Mouse (Mus musculus) limb, embryonic 12.5 days (tissue): ENCODE data around the gene Olfr732. TPM values are rescaled to one million over a fixed set of nuclear protein-coding genes. Genes with fewer than 3 reads are reported as not detected.

ENCODE experiments used
- ATAC-seq: fragments of 200-750 bp; cut with Nextera tagmentation; 2 replicates; pipeline ENCODE4 v1.8.0; 2017; ENCODE audit warnings: low read depth, moderate TSS enrichment; ENCODE audit not compliant: insufficient number of reproducible peaks, insufficient read depth, low FRiP score, low TSS enrichment
- H3K27ac ChIP-seq: fragments of 300-500 bp; sonication (generic); 2 replicates; pipeline ENCODE4 v1.5.1; 2016; ENCODE audit warnings: mild to moderate bottlenecking, moderate library complexity
- H3K27me3 ChIP-seq: fragments of 300-500 bp; sonication (generic); 2 replicates; pipeline ENCODE4 v1.6.1; 2016; ENCODE audit warnings: mild to moderate bottlenecking, moderate library complexity
- H3K36me3 ChIP-seq: fragments of 300-500 bp; sonication (generic); 2 replicates; pipeline ENCODE4 v1.6.1; 2016; ENCODE audit warnings: mild to moderate bottlenecking, moderate library complexity
- H3K4me1 ChIP-seq: fragments of 300-500 bp; sonication (generic); replicated peaks from 2 replicates; pipeline ENCODE4 v1.6.1; 2016
- H3K4me2 ChIP-seq: fragments of 300-500 bp; sonication (generic); 2 replicates; pipeline ENCODE4 v1.6.1; 2016; ENCODE audit warnings: mild to moderate bottlenecking, moderate library complexity
- H3K4me3 ChIP-seq: fragments of 300-500 bp; sonication (generic); replicated peaks from 2 replicates; pipeline ENCODE4 v1.5.1; 2016; ENCODE audit warnings: mild to moderate bottlenecking
- H3K9ac ChIP-seq: fragments of 300-500 bp; sonication (generic); replicated peaks from 2 replicates; pipeline ENCODE4 v1.6.1; 2016; ENCODE audit warnings: mild to moderate bottlenecking, moderate library complexity
- H3K9me3 ChIP-seq: fragments of 300-500 bp; sonication (generic); 2 replicates; pipeline ENCODE4 v1.6.1; 2016; ENCODE audit warnings: mild to moderate bottlenecking, moderate library complexity
- WGBS: fragments of 180-500 bp; shearing (Covaris S2); methylation state at CpG from one replicate; pipeline ENCODE4 v1.1.7; 2016; 5-methylcytosine and 5-hydroxymethylcytosine counted together
- polyA plus RNA-seq: library from polyadenylated mRNA; unstranded; fragments of >200 nt; fragmentation: Nextera tagmentation; extraction: Ambion mirVana; gene quantifications from 2 replicates; pipeline ENCODE4 v1.2.1, GENCODE M21; 2016

The Olfr732 gene
- polyA plus RNA-seq: not detected in 2 replicates

DNA sequence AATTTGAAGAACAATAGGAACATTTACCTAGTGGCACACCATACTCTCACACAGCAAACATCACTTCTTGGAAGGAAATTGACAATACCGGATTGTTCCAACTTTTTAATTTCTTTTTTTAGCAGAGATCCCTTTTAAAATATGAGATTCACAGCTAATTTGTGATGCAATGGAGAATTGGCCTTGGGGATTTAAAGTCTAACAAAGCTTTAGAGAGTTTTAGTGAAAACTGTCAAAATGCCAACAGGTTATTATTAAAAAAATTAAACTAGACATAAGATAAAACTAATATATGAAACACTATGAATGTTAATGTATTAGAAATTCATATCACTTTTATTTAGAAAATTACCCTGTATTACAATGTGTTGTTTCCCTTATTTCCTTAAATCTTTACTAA, at the start of gene Olfr732:
Gene Olfr732 (minus strand): TSS at position 101 of the 400 bp plus-strand sequence.
- Histone ChIP-seq H3K36me3 (no peaks in the 10 kb centered on the region), H3K4me1 (no peaks in the 10 kb centered on the region), H3K27ac (no peak within 1 kb of the TSS), H3K4me2 (no peak within 1 kb of the TSS), H3K4me3 (no peak within 1 kb of the TSS), H3K9me3 (no peaks in the 10 kb centered on the region), H3K9ac (no peak within 1 kb of the TSS), H3K27me3 (no peaks in the 10 kb centered on the region)
- 98% methylated on average over 1 of the region's 1 CpGs for WGBS
- ATAC-seq: no peak

DNA sequence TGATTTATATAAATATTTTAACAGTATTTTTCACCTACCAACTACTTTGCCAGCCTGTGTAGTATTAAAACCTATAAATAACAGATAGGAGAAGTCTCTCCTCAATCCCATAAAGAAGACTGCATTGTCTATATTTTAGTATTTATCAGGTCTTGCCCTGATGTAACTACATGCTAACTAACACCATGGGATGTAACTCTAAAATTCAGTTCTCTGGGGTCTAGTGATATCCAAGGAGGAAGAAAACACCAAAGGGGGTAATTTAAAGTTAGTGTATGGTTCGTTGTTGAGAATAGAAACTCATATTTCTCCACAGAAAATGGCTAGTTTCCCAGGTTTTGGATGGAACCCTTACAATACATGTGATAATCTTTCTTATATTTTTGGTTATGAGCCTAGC, 42.7 kb upstream of the Olfr732 start, which contains the start of gene Olfr734:
Gene Olfr734 (minus strand): TSS at position 101 of the 400 bp plus-strand sequence.
- WGBS: 72% methylated on average over 1 of the region's 1 CpGs
- Histone ChIP-seq H3K36me3 (no peaks in the 10 kb centered on the region), H3K4me1 (no peaks in the 10 kb centered on the region), H3K4me2 (no peak within 1 kb of the TSS), H3K9me3 (no peaks in the 10 kb centered on the region), H3K4me3 (no peak within 1 kb of the TSS), H3K9ac (no peak within 1 kb of the TSS), H3K27ac (no peak within 1 kb of the TSS), H3K27me3 (no peaks in the 10 kb centered on the region)
- ATAC-seq: no peak

DNA sequence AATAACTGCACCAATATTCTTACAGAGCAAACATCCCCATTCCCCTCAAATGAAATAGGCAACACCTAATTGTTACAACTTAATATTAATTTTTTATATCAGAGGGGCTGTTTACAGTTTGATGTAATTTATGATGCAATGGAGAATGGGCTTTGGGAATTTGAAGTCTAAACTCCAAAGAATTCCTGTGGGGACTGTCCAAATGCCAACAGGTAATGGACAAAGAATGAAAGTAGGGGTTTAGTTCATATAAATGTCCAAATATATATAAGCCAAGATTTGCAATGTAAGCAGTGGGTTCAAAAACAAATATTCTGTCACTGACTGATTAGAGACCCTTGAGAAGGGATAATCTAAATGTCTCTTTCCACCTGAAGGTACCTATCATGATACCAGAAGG, 17.4 kb upstream of the Olfr732 start, which contains the start of gene Olfr733:
Gene Olfr733 (minus strand): TSS at position 101 of the 400 bp plus-strand sequence.
- Histone ChIP-seq H3K4me1 (no peaks in the 10 kb centered on the region), H3K27ac (no peak within 1 kb of the TSS), H3K4me3 (no peak within 1 kb of the TSS), H3K27me3 (no peaks in the 10 kb centered on the region), H3K4me2 (no peak within 1 kb of the TSS), H3K9me3 (no peaks in the 10 kb centered on the region), H3K9ac (no peak within 1 kb of the TSS), H3K36me3 (no peaks in the 10 kb centered on the region)
- no peak for ATAC-seq

DNA sequence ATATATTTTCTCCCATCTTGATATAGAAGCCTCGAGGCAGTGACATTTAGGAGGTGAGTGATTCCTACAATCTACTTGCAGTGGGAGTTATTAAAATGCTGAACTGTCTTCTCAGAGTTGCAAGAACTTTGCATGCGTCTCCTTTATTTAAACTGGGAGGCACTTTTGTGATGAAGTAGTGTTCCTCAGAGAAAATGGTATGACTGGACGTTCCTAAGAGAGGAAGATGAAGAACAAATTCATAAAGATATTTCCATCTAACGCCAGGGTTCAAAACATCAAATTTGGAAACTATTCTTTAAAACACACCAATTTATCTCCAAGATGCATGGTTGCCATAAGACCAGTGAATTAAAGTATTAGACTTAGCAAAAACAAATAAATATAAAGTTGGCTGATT, 42.2 kb downstream of the Olfr732 start, which contains the start of gene Olfr731:
Gene Olfr731 (minus strand): TSS at position 101 of the 400 bp plus-strand sequence.
- Histone ChIP-seq H3K4me2 (no peak within 1 kb of the TSS), H3K9me3 (no peaks in the 10 kb centered on the region; the same call in 1 of the 2 replicates), H3K4me1 (no peaks in the 10 kb centered on the region), H3K9ac (no peak within 1 kb of the TSS), H3K36me3 (no peaks in the 10 kb centered on the region), H3K4me3 (no peak within 1 kb of the TSS), H3K27ac (no peak within 1 kb of the TSS), H3K27me3 (no peaks in the 10 kb centered on the region)
- 82% methylated on average over 4 of the region's 4 CpGs for WGBS
- ATAC-seq: no peak

Other genes with a start within 250 kb of the Olfr732 start
- not detected in 2 replicates for gene Olfr725, start 243.8 kb downstream of the Olfr732 start, polyA plus RNA-seq
- gene Olfr726, start 193.3 kb downstream of the Olfr732 start, polyA plus RNA-seq: not detected in 2 replicates
- not detected in 2 replicates for gene Olfr727, start 161.0 kb downstream of the Olfr732 start, polyA plus RNA-seq
- not detected in 2 replicates for gene Olfr728, start 141.5 kb downstream of the Olfr732 start, polyA plus RNA-seq
- not detected in 2 replicates for gene Olfr729, start 131.3 kb downstream of the Olfr732 start, polyA plus RNA-seq
- not detected in 2 replicates for gene Olfr730, start 96.0 kb downstream of the Olfr732 start, polyA plus RNA-seq
- gene Olfr731, start 42.3 kb downstream of the Olfr732 start, polyA plus RNA-seq: not detected in 2 replicates
- gene Olfr733, start 17.3 kb upstream of the Olfr732 start, polyA plus RNA-seq: not detected in 2 replicates
- not detected in 2 replicates for gene Olfr734, start 42.6 kb upstream of the Olfr732 start, polyA plus RNA-seq
- gene Olfr735, start 64.7 kb upstream of the Olfr732 start, polyA plus RNA-seq: not detected in 2 replicates
- gene Tlr11, start 73.7 kb upstream of the Olfr732 start, polyA plus RNA-seq: not detected in 2 replicates
- gene Olfr736, start 97.0 kb upstream of the Olfr732 start, polyA plus RNA-seq: not detected in 2 replicates
- gene Olfr738, start 123.4 kb upstream of the Olfr732 start, polyA plus RNA-seq: not detected in 2 replicates
- not detected in 2 replicates for gene Olfr739, start 134.4 kb upstream of the Olfr732 start, polyA plus RNA-seq
- not detected in 2 replicates for gene Olfr740, start 161.3 kb upstream of the Olfr732 start, polyA plus RNA-seq
- gene Olfr741, start 188.5 kb upstream of the Olfr732 start, polyA plus RNA-seq: not detected in 2 replicates
- not detected in 2 replicates for gene Olfr742, start 219.4 kb upstream of the Olfr732 start, polyA plus RNA-seq
- not detected in 2 replicates for gene Olfr743, start 237.6 kb upstream of the Olfr732 start, polyA plus RNA-seq